Mouse (Mus musculus): Measurements from ENCODE around the gene Nprl2.
"Not testable (repeated sequence)": the region's sequence is repeated elsewhere in the genome, so short reads cannot be mapped to it uniquely, and the experiment has no call there.

Gene Nprl2

GRCm38 (mm10) chr9:107553541-107554318 lies 11.7 kb downstream of the Nprl2 start:
- no peak for DNase-seq (ENCODE audit: low read depth, low spot score)

GRCm38 (mm10) chr9:107554319-107554825 lies 12.3 kb downstream of the Nprl2 start:
- DNase-seq (ENCODE audit: low read depth, low spot score): peak; percentile 97

GRCm38 (mm10) chr9:107555031-107555457 lies 13.0 kb downstream of the Nprl2 start:
- no peak for DNase-seq (ENCODE audit: low read depth, low spot score)

- no peak for DNase-seq (ENCODE audit: low read depth, low spot score)
Measured at GRCm38 (mm10) chr9:107555701-107556100, 13.7 kb downstream of the Nprl2 start.

- no peak for DNase-seq (ENCODE audit: low read depth, low spot score)
Measured at GRCm38 (mm10) chr9:107556346-107556745, 14.3 kb downstream of the Nprl2 start.

GRCm38 (mm10) chr9:107563029-107563581 lies 21.1 kb downstream of the Nprl2 start, which contains the start of gene Tusc2:
Gene Tusc2, plus strand, starts transcription at chr9:107563255.
- DNase-seq (ENCODE audit: low read depth, low spot score): peak; percentile 91

- DNase-seq (ENCODE audit: low read depth, low spot score): not testable (repeated sequence)
Measured at GRCm38 (mm10) chr9:107565556-107565955, 23.5 kb downstream of the Nprl2 start.

- no peak for DNase-seq (ENCODE audit: low read depth, low spot score)
Measured at GRCm38 (mm10) chr9:107566041-107566709, 24.1 kb downstream of the Nprl2 start.

- no peak for DNase-seq (ENCODE audit: low read depth, low spot score)
Measured at GRCm38 (mm10) chr9:107566855-107567254, 24.8 kb downstream of the Nprl2 start.

- DNase-seq (ENCODE audit: low read depth, low spot score): no peak
Measured at GRCm38 (mm10) chr9:107567702-107568319, 25.8 kb downstream of the Nprl2 start, which contains the start of gene Hyal2. Gene Hyal2, plus strand, starts transcription at chr9:107567945.

GRCm38 (mm10) chr9:107568331-107569261 lies 26.6 kb downstream of the Nprl2 start:
- peak; percentile 77 for DNase-seq (ENCODE audit: low read depth, low spot score)

- DNase-seq (ENCODE audit: low read depth, low spot score): no peak
Measured at GRCm38 (mm10) chr9:107569270-107569669, 27.2 kb downstream of the Nprl2 start.

GRCm38 (mm10) chr9:107570016-107570415 lies 28.0 kb downstream of the Nprl2 start:
- DNase-seq (ENCODE audit: low read depth, low spot score): no peak

GRCm38 (mm10) chr9:107570845-107571244 lies 28.8 kb downstream of the Nprl2 start:
- no peak for DNase-seq (ENCODE audit: low read depth, low spot score)

GRCm38 (mm10) chr9:107571534-107572326 lies 29.7 kb downstream of the Nprl2 start:
- DNase-seq (ENCODE audit: low read depth, low spot score): no peak

GRCm38 (mm10) chr9:107572327-107572662 lies 30.3 kb downstream of the Nprl2 start:
- DNase-seq (ENCODE audit: low read depth, low spot score): no peak

GRCm38 (mm10) chr9:107573774-107574173 lies 31.7 kb downstream of the Nprl2 start:
- DNase-seq (ENCODE audit: low read depth, low spot score): not testable (repeated sequence)

GRCm38 (mm10) chr9:107575579-107576356 lies 33.7 kb downstream of the Nprl2 start:
- DNase-seq (ENCODE audit: low read depth, low spot score): no peak
